Mouse (Mus musculus) lung, embryonic 16.5 days (tissue): ENCODE data around the gene Fam160a1. TPM values are rescaled to one million over a fixed set of nuclear protein-coding genes. Genes with fewer than 3 reads are reported as not detected.

ENCODE experiments used
- ATAC-seq: fragments of 200-750 bp; cut with Nextera tagmentation; 2 replicates; pipeline ENCODE4 v1.8.0; 2017; ENCODE audit warnings: low read depth, mild to moderate bottlenecking, moderate library complexity
- H3K27ac ChIP-seq: fragments of 300-500 bp; sonication (generic); 2 replicates; pipeline ENCODE4 v1.5.1; 2014; ENCODE audit warnings: mild to moderate bottlenecking, control low read depth, low read length
- H3K27me3 ChIP-seq: fragments of 300-500 bp; sonication (generic); 2 replicates; pipeline ENCODE4 v1.6.1; 2014; ENCODE audit warnings: low read depth, low read length, mixed read lengths; ENCODE audit not compliant: control insufficient read depth, insufficient read depth
- H3K36me3 ChIP-seq: fragments of 300-500 bp; sonication (generic); 2 replicates; pipeline ENCODE4 v1.6.1; 2014; ENCODE audit warnings: low read length; ENCODE audit not compliant: control insufficient read depth, insufficient read depth
- H3K4me1 ChIP-seq: fragments of 300-500 bp; sonication (generic); replicated peaks from 2 replicates; pipeline ENCODE4 v1.6.1; 2014; ENCODE audit warnings: low read length, mixed read lengths; ENCODE audit not compliant: control insufficient read depth, insufficient read depth
- H3K4me2 ChIP-seq: fragments of 300-500 bp; sonication (generic); 2 replicates; pipeline ENCODE4 v1.6.1; 2014; ENCODE audit warnings: low read depth, low read length, control low read depth
- H3K4me3 ChIP-seq: fragments of 300-500 bp; sonication (generic); 2 replicates; pipeline ENCODE4 v1.5.1; 2014; ENCODE audit warnings: mild to moderate bottlenecking, low read length, control low read depth
- H3K9ac ChIP-seq: fragments of 300-500 bp; sonication (generic); 2 replicates; pipeline ENCODE4 v1.6.1; 2014; ENCODE audit warnings: low read length, control low read depth
- H3K9me3 ChIP-seq: fragments of 300-500 bp; sonication (generic); 2 replicates; pipeline ENCODE4 v1.6.1; 2016; ENCODE audit warnings: low read length; ENCODE audit not compliant: control insufficient read depth
- WGBS: fragments of 180-500 bp; shearing (Covaris S2); extraction: QIAGEN DNeasy Blood & Tissue Kit; methylation state at CpG from one replicate; pipeline ENCODE4 v1.1.7; 2014; 5-methylcytosine and 5-hydroxymethylcytosine counted together
- polyA plus RNA-seq: library from polyadenylated mRNA; unstranded; fragments of >200 nt; fragmentation: Nextera tagmentation; extraction: Ambion mirVana; gene quantifications from 2 replicates; pipeline ENCODE4 v1.2.1, GENCODE M21; 2015

The Fam160a1 gene
- polyA plus RNA-seq, 1 experiment from 2014 or later: 3.4 TPM

DNA sequence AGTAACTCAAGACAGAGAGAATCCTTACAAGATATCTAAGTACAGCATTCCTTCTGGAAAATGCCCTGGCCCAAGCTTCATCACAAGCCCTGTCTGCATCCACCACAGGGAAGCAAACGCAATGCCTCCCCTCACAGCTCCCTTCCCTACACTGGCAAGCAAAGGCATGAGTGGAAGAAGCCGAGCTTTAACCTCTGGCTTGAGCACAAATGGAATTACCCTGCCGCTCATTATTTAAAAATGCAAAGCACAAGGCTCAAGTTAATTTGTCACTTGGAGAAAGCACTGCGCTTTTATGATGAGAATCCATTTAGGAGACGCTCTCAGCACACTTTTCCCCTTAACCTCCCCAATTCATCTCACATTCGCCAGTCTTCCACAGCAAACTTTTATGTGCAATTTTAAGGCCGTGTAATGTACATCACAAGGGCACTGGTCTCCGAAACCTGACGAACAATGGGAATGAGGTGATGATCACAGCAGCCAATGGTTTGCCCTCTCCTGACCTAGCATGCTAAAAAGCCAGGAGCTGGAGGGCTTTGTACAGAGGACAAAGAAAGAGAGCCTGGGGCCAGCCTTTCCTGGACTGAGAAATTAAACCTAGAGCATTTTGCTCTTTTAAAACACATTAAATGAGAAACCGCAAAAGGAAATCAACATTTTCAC, 15.5 kb upstream of the Fam160a1 start:
- WGBS: 73% methylated on average over 10 of the region's 10 CpGs
- no peak for ATAC-seq
- no peaks in the 10 kb centered on the region for H3K4me1 ChIP-seq
- no peak overlapping the region for H3K9ac ChIP-seq
- H3K4me3 ChIP-seq: no peak overlapping the region
- no peaks in the 10 kb centered on the region for H3K36me3 ChIP-seq
- H3K27ac ChIP-seq: no peak overlapping the region
- H3K27me3 ChIP-seq: no peaks in the 10 kb centered on the region
- no peaks in the 10 kb centered on the region for H3K9me3 ChIP-seq
- no peak overlapping the region for H3K4me2 ChIP-seq

DNA sequence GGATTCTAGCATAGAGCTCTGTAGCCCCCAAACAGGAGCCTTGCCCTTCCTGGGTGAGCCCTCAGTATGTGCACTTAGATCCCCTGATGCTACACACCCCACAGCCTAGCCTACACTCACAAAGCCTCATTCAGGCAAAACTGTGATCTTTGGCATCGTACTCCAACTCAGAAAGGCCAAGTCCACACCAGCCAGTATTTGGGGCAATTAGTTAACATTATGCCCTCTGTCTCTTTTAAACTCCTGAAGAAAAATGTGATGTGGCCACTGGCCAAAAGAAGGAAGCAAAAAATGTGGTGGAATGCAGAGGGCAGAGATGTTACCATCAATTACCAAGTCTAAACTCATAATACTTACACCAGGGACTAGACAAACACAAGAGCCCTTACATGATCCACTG, 14.7 kb upstream of the Fam160a1 start:
- Histone ChIP-seq H3K4me3 (no peak overlapping the region), H3K9me3 (no peaks in the 10 kb centered on the region), H3K36me3 (no peaks in the 10 kb centered on the region), H3K4me1 (no peaks in the 10 kb centered on the region), H3K27me3 (no peaks in the 10 kb centered on the region), H3K27ac (no peak overlapping the region), H3K9ac (no peak overlapping the region), H3K4me2 (no peak overlapping the region)
- ATAC-seq: no peak
- WGBS: 48% methylated on average over 1 of the region's 1 CpGs

DNA sequence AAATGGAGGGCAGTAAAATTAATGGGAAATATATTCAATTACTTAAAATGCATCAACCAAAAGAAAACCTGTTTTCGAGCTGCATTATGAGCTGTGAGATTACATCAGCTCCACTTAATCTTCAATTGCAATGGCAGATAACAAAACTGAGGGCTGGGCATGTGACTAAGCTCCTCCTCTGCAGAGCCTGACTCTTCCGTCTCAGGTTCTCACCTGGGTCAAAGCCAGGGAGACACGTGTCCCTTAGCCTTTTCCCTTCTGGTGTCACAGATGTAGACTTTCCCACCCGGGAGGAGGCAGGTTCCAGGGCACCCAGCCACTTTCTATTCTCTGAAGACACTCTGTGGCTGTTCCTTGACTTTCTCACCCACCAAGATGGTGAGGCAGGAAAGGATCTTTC, 12.0 kb upstream of the Fam160a1 start:
- ATAC-seq: no peak

DNA sequence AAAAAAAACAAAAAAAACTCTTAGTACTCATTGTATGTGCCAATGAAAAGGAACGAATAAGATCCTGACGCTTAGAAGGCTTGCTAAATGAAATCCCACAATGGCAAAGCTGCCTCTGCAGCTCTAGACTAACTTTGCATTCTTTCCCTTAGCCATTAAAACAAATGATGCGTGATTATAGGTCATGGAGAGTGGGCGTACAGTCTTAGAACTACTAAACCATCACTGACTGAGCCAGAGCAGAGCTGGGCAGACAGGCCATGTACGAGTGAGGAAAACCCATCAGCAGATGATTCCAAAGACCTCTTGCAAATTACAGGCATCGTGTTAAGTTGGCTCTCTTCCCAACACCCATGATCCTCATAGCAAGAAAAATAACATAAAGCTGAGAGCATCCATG, 10.7 kb upstream of the Fam160a1 start:
- no peak overlapping the region for H3K4me3 ChIP-seq
- no peaks in the 10 kb centered on the region for H3K27me3 ChIP-seq
- 73% methylated on average over 6 of the region's 6 CpGs for WGBS
- H3K9ac ChIP-seq: no peak overlapping the region
- no peak for ATAC-seq
- no peaks in the 10 kb centered on the region for H3K36me3 ChIP-seq
- no peaks in the 10 kb centered on the region for H3K4me1 ChIP-seq
- no peak overlapping the region for H3K4me2 ChIP-seq
- H3K9me3 ChIP-seq: no peaks in the 10 kb centered on the region
- H3K27ac ChIP-seq: no peak overlapping the region

More for the DNA sequence above, 12.0 kb upstream of the Fam160a1 start:
- H3K9me3 ChIP-seq: no peaks in the 10 kb centered on the region
- H3K4me1 ChIP-seq: no peaks in the 10 kb centered on the region
- no peak overlapping the region for H3K4me3 ChIP-seq
- no peak overlapping the region for H3K4me2 ChIP-seq
- H3K36me3 ChIP-seq: no peaks in the 10 kb centered on the region
- no peaks in the 10 kb centered on the region for H3K27me3 ChIP-seq
- H3K9ac ChIP-seq: no peak overlapping the region
- H3K27ac ChIP-seq: no peak overlapping the region
- WGBS: 43% methylated on average over 4 of the region's 4 CpGs

DNA sequence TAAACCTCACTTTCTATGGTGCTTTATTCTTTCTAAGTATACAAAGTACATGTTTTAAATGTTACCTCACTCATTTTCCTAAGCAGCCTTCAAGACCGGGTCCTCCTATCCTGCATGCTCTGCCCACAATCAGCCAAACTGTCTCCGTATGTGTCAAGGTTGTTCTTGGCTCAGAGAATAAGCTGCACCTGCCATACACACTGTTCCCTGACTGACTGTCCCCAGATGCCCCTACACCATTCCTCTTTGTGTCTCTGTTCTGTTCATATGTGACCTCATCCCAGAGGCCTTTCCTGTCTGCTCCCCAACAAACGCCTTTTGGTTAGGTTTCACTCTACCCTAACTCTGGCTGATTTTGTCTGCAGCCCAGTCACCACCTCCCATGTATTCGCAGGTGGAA, 10.2 kb upstream of the Fam160a1 start:
- no peaks in the 10 kb centered on the region for H3K4me1 ChIP-seq
- no peak for ATAC-seq
- H3K27me3 ChIP-seq: no peaks in the 10 kb centered on the region
- no peaks in the 10 kb centered on the region for H3K36me3 ChIP-seq
- no peak overlapping the region for H3K4me3 ChIP-seq
- no peak overlapping the region for H3K4me2 ChIP-seq
- H3K9me3 ChIP-seq: no peaks in the 10 kb centered on the region
- WGBS: 62% methylated on average over 4 of the region's 4 CpGs
- H3K27ac ChIP-seq: no peak overlapping the region
- no peak overlapping the region for H3K9ac ChIP-seq

DNA sequence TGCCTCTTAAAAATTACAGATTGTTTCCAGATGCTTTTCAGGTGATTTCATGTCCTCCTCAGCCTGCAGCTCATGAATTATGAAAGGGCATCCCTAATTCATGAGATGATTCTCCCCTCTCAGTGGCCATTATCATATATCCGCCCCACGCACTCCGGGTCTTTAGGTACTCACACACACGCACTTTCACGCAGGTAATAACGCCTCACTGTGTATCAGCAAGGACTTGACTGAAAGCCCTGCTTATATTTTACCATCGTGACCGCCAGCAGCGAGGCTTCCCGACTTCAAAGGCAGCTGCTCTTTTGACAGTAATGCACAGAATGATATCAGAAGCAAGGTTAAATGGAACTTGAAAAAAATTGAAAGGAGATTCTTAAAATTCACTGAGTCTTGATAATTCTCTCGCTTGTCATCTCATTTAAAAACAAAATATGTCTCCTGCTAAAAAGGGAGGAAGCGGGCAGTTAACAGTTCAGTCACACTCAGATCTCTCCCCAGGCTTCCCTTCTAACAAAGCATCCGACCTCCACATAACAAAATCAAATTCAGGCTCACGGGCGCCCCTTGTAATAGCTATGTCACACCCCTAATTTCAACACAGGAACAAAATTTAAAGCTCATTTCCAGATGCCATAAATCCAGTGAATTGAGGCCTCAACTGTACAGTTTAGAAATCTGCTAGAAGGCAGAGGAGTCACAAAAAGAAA, 3.9 kb upstream of the Fam160a1 start:
- Histone ChIP-seq H3K9me3 (no peaks in the 10 kb centered on the region), H3K4me2 (no peak overlapping the region), H3K9ac (no peak overlapping the region), H3K36me3 (no peaks in the 10 kb centered on the region), H3K27ac (no peak overlapping the region), H3K4me1 (no peaks in the 10 kb centered on the region), H3K27me3 (no peaks in the 10 kb centered on the region), H3K4me3 (no peak overlapping the region)
- no peak for ATAC-seq
- 51% methylated on average over 15 of the region's 15 CpGs for WGBS

DNA sequence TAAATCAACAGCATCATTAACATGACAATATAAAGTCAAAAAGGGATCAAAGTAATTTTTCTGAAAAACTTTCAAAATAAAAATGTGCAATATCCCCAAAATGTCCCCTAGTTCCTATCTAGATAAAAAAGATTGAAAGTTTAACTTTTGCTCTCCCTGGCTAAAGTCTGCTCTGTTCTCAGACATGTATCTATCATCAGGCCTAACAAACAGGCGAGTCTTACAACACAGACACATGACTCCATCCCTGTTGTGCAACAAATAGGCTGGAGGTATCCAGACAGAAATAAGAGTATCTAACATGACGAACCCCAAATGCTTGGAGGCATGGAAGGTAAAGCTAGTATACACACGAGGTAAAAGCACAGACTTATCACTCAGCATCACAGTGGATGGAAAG, 2.2 kb upstream of the Fam160a1 start:
- H3K4me3 ChIP-seq: no peak overlapping the region
- H3K36me3 ChIP-seq: no peaks in the 10 kb centered on the region
- 76% methylated on average over 3 of the region's 3 CpGs for WGBS
- H3K4me2 ChIP-seq: no peak overlapping the region
- no peaks in the 10 kb centered on the region for H3K9me3 ChIP-seq
- H3K9ac ChIP-seq: no peak overlapping the region
- H3K27ac ChIP-seq: no peak overlapping the region
- H3K4me1 ChIP-seq: no peaks in the 10 kb centered on the region
- no peaks in the 10 kb centered on the region for H3K27me3 ChIP-seq
- no peak for ATAC-seq

DNA sequence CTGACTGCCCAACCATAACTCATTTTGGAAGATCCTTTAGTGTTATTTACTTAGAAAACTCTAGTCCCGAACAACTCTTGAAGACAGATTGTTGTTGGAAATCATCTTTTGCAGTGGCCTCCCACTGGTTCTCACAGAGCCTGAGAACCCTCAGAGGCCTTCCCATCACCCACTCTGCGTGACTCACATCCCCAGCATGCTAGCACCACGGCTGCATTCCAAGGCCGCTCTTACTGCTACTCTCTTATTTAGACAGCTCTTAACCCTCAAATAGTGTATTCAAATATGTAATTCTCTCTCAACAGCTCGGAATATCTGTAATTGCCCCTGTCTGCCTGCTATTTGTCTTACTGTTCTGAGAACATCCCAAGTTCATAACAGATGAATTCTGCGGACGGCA, 2.9 kb downstream of the Fam160a1 start:
- 25% methylated on average over 7 of the region's 7 CpGs for WGBS
- ATAC-seq: no peak

DNA sequence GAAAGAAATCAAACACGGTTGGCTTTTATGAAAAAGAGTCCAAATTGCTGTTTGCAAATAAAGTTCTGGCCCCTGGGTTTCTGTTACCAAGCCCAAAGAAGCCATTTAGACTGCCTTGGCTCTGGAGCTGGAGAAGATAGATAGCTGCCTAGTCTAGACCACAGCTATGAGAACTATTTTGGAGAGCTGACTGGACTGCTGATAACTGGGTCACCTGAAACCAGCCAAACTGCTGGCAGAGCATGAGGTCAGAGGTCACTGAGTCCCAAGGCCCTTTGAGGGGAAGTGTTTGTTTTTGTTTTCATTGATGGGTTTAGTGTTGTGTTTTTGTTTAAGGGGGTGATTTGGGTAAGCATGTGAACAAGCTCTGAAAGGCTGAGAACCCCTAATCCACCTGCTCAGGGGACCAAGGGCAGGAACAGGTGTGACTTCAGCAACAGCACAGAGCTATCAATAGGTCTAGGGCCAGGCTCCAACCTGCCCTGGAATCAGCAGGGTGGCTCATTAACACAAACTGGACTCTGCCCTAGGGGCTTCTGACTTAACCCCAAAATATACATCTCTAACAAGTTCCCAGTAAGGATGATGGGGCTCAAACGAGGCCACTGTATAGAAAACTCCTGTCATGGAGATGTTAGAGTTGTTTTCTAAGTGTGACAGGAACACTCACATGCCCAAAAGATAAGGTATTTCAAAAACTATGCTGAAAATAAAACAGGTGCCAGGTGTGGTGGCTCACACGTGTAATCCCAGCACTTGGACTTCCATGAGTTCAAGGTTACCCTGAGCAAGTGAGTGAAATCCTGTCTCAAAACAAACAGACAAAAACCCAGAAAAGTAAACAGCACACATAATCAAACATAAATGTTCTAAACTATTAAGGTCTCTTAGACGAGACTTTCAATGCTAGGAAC, 3.7 kb downstream of the Fam160a1 start:
- H3K9me3 ChIP-seq: no peaks in the 10 kb centered on the region
- no peaks in the 10 kb centered on the region for H3K27me3 ChIP-seq
- no peak overlapping the region for H3K9ac ChIP-seq
- H3K4me1 ChIP-seq: no peaks in the 10 kb centered on the region
- WGBS: 33% methylated on average over 4 of the region's 4 CpGs
- no peak for ATAC-seq
- no peak overlapping the region for H3K27ac ChIP-seq
- no peak overlapping the region for H3K4me2 ChIP-seq
- H3K36me3 ChIP-seq: no peaks in the 10 kb centered on the region
- H3K4me3 ChIP-seq: no peak overlapping the region

More for the DNA sequence above, 2.9 kb downstream of the Fam160a1 start:
- H3K4me3 ChIP-seq: no peak overlapping the region
- no peak overlapping the region for H3K27ac ChIP-seq
- no peaks in the 10 kb centered on the region for H3K9me3 ChIP-seq
- H3K9ac ChIP-seq: no peak overlapping the region
- H3K4me1 ChIP-seq: no peaks in the 10 kb centered on the region
- H3K4me2 ChIP-seq: no peak overlapping the region
- H3K27me3 ChIP-seq: no peaks in the 10 kb centered on the region
- H3K36me3 ChIP-seq: no peaks in the 10 kb centered on the region
